Mouse (Mus musculus) layer of hippocampus, adult 9-10 months (tissue): Measurements from ENCODE around the gene Znrf2.
"Not testable (repeated sequence)": the region's sequence is repeated elsewhere in the genome, so short reads cannot be mapped to it uniquely, and the experiment has no call there.

Experiments
- DNase-seq: peaks from one replicate; pipeline ENCODE4 v3.0.0; 2022; ENCODE audit warnings: low spot score

Znrf2 gene

DNA sequence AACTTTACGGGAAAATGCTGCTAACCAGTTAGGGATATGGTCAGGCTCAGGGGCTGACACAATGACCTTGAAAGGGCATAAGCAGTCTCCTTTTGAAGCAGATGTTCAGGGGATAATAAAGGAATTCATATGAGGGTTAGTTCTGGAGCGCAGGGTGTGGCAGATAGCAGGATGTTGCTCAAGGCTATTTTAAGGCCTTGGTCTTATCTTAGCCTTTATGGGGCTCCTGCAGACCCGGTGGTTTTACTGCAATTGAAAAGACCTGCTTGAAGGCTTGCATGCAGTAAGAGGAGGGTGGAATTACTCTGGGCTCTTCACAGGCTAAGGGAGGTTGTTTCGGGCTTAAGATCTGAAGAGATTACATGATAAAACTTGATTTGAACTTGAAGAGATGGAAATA lies 35.1 kb downstream of the Znrf2 start:
- no peak for DNase-seq

DNA sequence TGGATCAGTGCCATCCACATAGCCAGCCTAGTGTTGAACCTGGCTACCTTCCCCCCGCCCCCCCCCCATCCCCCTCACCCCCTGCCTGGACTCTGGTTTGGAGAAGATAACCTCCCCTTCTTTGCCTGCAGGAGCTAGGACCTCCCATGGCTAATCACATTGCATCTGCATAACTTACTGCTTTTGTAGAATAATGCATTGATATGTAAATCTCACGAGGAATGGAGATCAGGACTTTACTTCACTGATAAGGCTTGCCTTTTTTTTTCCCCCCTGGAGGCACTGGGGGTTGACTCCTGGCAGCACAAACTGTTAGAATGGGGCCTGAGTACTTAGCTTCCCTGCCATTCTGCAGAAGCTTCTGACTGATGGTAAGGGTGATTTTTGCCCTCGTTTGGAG lies 36.0 kb downstream of the Znrf2 start:
- DNase-seq, result no peak

DNA sequence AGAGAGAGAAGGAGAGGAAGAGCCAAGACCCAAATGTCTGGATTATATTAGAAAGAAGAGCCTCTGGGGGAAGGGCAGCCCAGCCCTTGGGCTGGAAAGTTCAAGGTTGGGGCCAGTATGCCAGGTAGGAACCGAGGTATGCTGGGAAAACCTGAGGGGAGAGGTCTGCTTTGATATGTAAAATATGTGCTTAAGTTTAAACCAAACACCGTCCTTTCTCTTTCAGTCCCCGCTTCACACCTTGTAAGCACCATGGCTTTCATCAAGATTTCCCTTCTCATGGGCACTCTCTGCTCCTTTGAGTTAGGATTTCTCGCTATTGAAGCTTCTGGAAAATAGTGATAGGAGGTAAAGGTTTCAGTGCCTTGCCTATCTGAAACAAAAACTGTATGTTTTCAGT lies 38.1 kb downstream of the Znrf2 start:
- no peak for DNase-seq

DNA sequence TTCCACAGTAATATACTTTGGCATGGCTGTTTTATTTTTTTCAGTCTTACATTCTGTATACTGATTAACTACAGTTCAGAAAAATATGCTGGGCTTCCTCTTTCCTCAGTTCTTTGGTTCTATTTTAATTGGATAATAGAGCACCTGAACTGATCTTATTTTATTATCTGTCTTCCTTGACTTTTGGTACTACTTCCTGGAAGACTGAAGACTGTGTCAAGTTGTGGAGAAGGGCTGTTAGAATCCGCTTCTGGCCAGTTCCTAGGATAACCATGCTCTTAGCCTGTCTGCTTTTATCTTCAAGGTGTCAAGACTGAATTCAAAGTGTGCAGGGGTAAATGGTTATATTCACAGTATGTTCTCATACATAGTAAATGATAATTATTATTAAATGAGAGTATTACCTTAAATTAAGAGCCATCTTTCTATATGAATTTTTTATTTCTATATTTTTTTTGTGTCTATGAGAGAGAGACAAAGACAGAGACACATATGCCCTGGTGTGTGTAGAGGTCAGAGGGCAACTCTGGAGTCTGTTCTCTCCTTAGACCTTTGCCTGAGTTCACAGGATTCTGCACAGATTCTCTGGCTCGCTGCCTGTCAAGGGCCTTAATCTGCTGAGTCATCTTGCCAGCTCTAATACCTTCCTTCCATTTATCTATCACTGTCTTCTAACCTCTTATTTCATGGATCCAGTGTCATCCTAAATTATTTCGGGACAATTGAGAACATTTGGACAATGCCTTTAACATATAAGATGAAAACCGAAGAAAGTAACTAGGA lies 39.3 kb downstream of the Znrf2 start:
- no peak for DNase-seq

- DNase-seq, result not testable (repeated sequence)
These were observed 42.4 kb downstream of the Znrf2 start for GRCm38 (mm10) chr6:54859159-54859558.

GRCm38 (mm10) chr6:54860180-54860579 lies 43.5 kb downstream of the Znrf2 start:
- no peak for DNase-seq

DNA sequence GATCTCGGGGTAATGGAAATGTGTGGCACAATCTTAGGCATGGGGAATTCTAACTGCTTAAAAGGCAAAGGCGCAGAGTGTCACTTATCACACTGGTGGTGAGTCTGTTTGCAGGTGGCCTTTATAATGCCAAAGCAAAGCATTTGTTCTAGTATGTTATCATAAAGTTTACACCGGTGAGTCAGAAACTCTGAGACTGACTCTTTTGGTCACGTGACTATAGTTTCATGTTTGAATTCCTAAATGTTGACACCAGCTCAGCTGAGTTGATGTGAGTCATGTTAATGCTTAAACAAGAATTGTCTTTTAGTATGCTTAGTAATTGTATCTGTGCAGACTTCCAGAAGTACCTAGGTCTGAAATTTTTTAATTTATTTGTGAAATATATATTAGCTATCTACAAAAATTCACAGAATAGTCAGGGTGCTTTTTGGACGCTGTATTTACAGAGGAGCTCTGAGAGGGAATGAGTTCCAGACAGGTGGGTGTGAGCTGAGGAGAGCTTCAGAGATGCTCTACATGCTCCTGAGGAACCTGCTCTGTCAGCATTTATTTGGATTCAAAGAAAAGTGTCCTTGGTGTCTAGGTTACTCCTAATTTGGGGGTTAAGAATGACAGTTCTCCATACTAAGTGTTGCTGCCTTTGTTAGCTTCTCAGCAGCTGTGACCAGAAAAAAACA lies 50.2 kb downstream of the Znrf2 start:
- no peak for DNase-seq

DNA sequence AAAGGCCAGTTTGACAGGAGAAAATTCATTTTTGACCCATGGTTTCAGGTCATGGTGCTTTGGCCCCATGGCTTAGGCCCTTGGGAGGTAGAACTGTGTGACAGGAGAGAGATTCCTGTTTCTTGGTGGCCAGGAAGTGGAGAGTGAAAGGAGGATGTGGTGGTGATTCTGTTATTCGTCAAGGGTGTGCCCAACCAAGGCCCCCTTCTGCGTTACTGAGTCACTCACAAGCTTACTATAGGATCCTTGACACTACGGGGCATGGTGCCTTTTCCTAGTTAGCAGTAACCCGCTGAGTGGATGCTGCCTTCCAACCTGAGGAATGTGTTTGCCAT lies 50.7 kb downstream of the Znrf2 start:
- no peak for DNase-seq

GRCm38 (mm10) chr6:54873029-54873428 lies 56.3 kb downstream of the Znrf2 start:
- no peak for DNase-seq

DNA sequence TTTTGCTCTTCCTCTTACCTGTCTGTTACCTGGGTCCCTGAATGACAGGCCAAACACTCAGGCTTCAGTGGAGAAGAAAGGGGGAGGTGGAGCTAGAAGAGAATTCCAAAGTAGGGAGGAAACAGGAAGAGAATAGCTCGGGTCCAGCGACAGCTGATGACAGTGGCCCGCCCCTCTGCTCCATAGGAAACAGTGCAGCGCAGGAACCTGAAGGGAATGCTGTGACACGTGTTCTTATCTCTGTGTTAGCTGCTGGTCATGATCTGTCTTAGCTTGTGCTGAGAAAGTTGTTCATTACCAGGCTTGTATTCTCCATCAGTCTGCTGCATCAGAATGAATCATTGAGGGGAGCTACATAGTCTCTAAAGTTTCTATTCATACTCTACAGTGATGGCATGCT lies 60.1 kb downstream of the Znrf2 start:
- no peak for DNase-seq

DNA sequence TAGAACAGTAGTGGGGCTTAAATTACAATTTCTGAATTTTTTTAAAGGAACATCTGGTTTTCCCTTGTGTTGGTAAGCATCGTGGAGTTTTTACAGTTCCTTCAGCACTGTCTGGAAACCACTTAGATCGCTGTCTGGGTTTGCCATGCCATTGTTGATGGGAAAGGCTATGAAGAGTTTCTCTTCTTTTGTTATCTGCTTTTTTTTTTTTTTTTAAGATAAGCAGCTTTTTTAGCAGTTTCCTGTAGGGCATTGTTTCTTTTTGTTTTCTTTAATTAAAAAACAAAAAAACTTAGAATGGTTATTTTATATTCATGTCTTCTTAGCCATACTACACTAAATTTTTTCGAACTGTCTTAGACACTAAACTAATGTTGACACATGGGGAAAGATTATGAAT lies 60.9 kb downstream of the Znrf2 start:
- no peak for DNase-seq

DNA sequence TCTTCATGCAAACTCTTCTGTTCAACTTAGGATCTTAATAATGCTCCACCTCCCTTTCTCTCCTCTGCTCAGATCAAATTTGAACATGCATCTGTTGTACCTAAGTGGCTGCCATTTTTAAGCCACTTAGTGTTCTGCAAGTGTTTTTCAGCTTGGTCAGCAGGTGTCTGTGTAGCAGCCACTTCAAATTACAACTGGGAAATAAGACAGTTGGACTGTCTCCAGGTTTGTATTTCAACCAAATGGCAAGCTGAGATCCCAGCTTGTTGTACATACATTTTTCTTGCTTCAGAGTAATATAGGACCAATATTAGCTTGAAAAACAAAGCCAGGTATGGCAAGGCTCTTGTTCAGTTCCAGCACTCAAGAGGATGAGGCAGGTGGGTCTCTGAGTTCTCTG lies 61.8 kb downstream of the Znrf2 start:
- DNase-seq, result no peak

GRCm38 (mm10) chr6:54880086-54880485 lies 63.4 kb downstream of the Znrf2 start:
- no peak for DNase-seq

DNA sequence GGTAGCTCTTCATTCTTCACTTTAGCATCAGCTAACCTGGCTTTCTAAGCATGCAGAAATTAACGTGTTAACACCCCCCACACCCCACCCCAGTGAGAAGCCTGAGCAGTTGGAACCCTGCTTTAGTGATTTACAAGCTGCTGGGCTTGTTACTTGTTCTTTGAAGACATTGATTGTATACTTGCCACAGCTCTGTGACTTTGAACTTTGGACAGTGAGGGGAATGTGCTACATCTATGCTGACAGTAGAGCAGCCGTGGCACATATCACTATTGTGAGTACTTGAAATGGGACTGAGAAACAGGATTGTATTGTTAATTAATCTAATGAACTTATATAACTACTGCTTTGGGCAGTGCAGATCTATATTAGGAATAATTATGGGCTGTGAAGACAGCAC lies 66.7 kb downstream of the Znrf2 start:
- DNase-seq, result no peak

GRCm38 (mm10) chr6:54886195-54886594 lies 69.5 kb downstream of the Znrf2 start:
- DNase-seq, result no peak

DNA sequence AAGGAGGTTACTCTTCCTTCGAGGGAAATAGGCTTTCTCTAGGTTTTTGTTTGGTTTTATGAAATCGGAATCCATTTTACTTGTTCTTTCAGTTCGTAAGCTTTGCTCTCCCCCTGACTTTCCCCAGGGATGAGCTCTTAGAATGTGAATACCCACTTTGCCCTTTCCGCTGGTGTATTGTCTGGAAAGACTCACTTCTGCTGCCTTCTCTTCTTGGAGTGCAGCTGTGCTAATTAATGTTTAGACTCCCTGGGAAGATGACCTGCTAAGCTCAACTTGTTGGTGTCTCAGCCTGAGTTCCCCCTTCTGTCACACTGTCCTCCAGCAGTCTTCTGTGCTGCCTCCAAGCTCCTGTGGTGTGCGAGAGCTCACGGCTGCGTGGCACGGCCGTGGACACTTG lies 73.5 kb downstream of the Znrf2 start:
- DNase-seq, result no peak

- DNase-seq, result no peak
These were observed 74.7 kb downstream of the Znrf2 start for GRCm38 (mm10) chr6:54891384-54891783.

DNA sequence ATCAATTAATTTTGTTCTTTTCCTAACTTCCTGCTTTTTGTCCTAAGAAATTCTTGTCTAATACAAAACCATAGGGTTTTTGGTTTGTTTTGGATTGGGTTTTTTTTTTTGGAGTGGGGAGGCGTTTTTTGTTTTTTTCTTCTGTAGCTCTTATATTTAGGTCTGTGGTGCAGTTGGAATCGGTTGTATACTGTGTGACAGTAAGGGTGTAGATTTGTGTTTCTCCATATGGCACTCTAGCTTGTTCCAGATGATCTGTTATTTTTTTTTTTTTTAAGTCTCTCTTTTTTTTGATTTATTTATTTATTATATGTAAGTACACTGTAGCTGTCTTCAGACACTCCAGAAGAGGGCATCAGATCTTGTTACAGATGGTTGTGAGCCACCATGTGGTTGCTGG lies 83.5 kb downstream of the Znrf2 start:
- DNase-seq, result no peak

DNA sequence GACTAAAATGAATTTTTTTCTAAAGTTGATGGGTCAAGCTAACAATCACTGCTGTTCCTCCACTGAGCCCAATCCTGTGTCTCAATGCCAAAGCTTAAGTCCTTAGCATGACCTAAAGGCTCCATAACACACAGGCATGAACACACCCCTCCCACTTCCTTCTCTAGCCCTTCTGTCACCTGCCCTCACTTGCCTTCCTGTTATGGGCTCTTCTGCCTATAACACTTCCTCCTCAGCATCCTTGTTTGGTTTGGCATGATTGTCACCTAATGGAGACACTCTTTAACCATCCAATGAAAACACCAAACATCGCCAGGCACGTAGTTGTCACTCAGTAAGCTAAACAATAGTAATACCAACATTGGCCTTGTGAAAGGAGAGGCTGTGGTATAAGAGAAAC lies 85.8 kb downstream of the Znrf2 start:
- no peak for DNase-seq

GRCm38 (mm10) chr6:54906053-54907040 lies 89.6 kb downstream of the Znrf2 start:
- no peak for DNase-seq

DNA sequence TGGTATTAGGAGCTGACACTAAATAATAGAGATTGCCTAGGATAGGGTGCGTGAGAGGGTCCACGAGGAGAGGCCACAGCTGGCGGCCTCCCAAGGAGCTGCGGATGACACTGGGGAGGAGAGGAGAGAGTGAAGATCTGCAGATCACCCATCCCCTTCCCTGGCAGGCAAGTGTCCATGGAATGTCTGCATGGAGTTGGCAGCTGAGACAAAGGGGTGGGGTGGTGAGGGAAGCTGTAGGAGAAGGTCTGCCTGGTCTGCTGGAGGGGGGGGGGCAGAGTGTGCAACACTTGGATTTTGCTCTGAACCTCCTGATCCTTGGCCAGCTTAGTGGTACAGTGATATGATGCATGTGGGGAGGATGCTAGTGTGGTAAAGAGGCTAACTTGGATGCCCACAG lies 98.3 kb downstream of the Znrf2 start:
- DNase-seq, result no peak

GRCm38 (mm10) chr6:54916163-54916562 lies 99.4 kb downstream of the Znrf2 start:
- no peak for DNase-seq

DNA sequence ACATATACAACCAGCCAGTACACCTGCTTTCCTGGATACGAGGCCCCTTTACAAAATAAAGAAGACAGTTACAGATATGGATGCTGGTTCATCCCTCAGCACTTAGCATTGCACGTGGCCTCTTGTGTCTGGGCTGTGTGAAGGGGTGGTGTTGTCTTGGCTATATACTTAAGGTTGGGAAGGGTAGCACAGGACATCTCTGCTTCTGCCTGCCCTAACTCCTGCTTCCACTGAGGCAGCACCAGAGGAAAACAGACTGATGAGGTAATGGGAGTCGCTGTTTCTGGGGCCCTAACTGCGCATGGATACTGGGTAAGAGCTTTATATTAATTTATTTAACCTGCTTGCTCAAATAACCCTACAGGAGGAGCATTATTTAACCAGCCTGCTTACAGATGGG lies 100.2 kb downstream of the Znrf2 start:
- no peak for DNase-seq
